Comparison of ENCODE assay signal across 9 mouse cellular contexts in the genomic region with DNA sequence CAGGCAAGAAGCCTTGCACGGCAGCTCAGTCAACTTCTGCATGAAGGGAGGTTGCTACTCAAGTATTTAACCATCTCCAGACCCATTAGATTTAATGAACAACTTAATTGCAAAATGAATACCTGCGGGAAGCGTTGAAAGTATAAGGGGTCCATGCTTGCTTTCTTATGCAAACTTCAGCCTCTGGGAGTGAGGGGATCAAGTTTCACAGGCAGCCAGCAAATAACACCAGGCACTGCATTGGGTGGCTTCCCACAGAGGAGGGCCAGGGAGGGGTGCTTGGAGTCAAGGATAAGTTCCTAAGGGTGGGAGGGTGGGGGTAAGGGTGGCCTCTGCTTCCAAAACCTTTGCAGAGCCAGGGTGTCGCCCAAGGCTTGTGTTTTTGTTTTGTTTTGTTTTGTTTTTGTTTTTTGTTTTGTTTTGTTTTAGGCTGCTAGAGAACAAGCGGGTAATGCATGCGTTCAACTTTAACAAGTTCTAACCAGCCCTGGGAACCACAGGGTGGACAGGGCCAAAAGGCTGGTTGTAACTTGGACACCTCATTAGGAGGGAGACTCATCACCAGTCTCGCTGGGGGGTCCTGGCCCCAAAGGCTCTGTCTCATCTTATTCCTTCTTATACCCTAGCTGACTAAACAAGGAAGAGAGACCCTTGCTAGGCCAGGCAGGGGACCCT. TPM values are rescaled to one million over a fixed set of nuclear protein-coding genes. Genes with fewer than 3 reads are reported as not detected.
DNase-seq lines count a peak whose midpoint lies in the region; ATAC-seq and TF ChIP-seq lines count a peak whose summit lies in the region.
"Had no signal": no experiment of that assay in that cellular context is flagged by ENCODE, and none has a peak within 500 bp of the region (broad histone marks: within the 10 kb centered on the region; RNA-seq: fewer than 3 reads in every experiment).

No protein-coding gene starts in this region.

- H3K9ac ChIP-seq in lung, embryonic 14.5 days: no peak overlapping the region
- H3K9ac ChIP-seq in embryonic facial prominence, embryonic 12.5 days: peak overlapping the region; percentile 6; the same call in 1 of the 2 replicates
- H3K9ac ChIP-seq in midbrain, embryonic 16.5 days (ENCODE audit: low read depth, low read length): peak overlapping the region; percentile 28; the same call in 1 of the 2 replicates

- H3K27ac ChIP-seq in lung, embryonic 14.5 days (ENCODE audit: low read depth): peak overlapping the region; percentile 83
- H3K27ac ChIP-seq in embryonic facial prominence, embryonic 12.5 days: peak overlapping the region; percentile 78
- H3K27ac ChIP-seq in midbrain, embryonic 16.5 days (ENCODE audit: low read length): no peak overlapping the region

- no peaks in the 10 kb centered on the region for H3K36me3 ChIP-seq in lung, embryonic 14.5 days (ENCODE audit: insufficient read depth)
- no peaks in the 10 kb centered on the region for H3K36me3 ChIP-seq in embryonic facial prominence, embryonic 12.5 days
- no peaks in the 10 kb centered on the region for H3K36me3 ChIP-seq in midbrain, embryonic 16.5 days (ENCODE audit: control insufficient read depth, insufficient read depth, low read length)

- no peak for TF ChIP-seq CTCF in lung, embryonic 14.5 days (IDR thresholded peaks at IDR 0.05; ENCODE audit: low read depth)

- H3K27me3 ChIP-seq in lung, embryonic 14.5 days (ENCODE audit: insufficient read depth, low read length): no peaks in the 10 kb centered on the region
- H3K27me3 ChIP-seq in embryonic facial prominence, embryonic 12.5 days: no peaks in the 10 kb centered on the region
- no peaks in the 10 kb centered on the region for H3K27me3 ChIP-seq in midbrain, embryonic 16.5 days (ENCODE audit: control insufficient read depth, insufficient read depth, low read depth, low read length)

- peak; percentile 68 for ATAC-seq in lung, embryonic 14.5 days (ENCODE audit: insufficient read depth)
- 0 out of 2 replicates have a peak, but pooled peaks have one; percentile 29 for ATAC-seq in embryonic facial prominence, embryonic 12.5 days (ENCODE audit: insufficient number of reproducible peaks, insufficient read depth, low FRiP score, low TSS enrichment)
- ATAC-seq in midbrain, embryonic 16.5 days: peak; percentile 54
- no peak for ATAC-seq in CD4-positive, CD25-positive, alpha-beta regulatory T cell, adult 4 months

- 15% methylated on average over 7 of the region's 7 CpGs for WGBS in lung, embryonic 14.5 days
- 10% methylated on average over 7 of the region's 7 CpGs for WGBS in embryonic facial prominence, embryonic 12.5 days
- 14% methylated on average over 7 of the region's 7 CpGs for WGBS in midbrain, embryonic 16.5 days

- peak; percentile 66 for DNase-seq in lung, embryonic 14.5 days
- no peak for DNase-seq in lung, postnatal 10 days
- DNase-seq in forelimb bud, embryonic 11.5 days (ENCODE audit: low read depth, low spot score): peak; percentile 54
- DNase-seq in thymus, postnatal 0 days (ENCODE audit: low spot score): no peak
- DNase-seq: adrenal gland, postnatal 25 days; lung, adult 18-20 months had no signal

- H3K4me3 ChIP-seq in lung, embryonic 14.5 days (ENCODE audit: low read depth, low read length): no peak overlapping the region
- H3K4me3 ChIP-seq in embryonic facial prominence, embryonic 12.5 days: no peak overlapping the region
- H3K4me3 ChIP-seq in midbrain, embryonic 16.5 days (ENCODE audit: low read depth, low read length): no peak overlapping the region

- H3K4me1 ChIP-seq in lung, embryonic 14.5 days (ENCODE audit: insufficient read depth): peaks cover 41% of the 10 kb centered on the region
- H3K4me1 ChIP-seq in embryonic facial prominence, embryonic 12.5 days: peaks cover 48% of the 10 kb centered on the region
- peaks cover 15% of the 10 kb centered on the region for H3K4me1 ChIP-seq in midbrain, embryonic 16.5 days (ENCODE audit: control insufficient read depth, insufficient read depth, low read length)

- H3K4me2 ChIP-seq in lung, embryonic 14.5 days: peak overlapping the region; percentile 38
- peak overlapping the region; percentile 31; the same call in 1 of the 2 replicates for H3K4me2 ChIP-seq in embryonic facial prominence, embryonic 12.5 days (replicated peaks)
- no peak overlapping the region for H3K4me2 ChIP-seq in midbrain, embryonic 16.5 days (ENCODE audit: low read length)

- H3K9me3 ChIP-seq in lung, embryonic 14.5 days (ENCODE audit: low read depth, low read length): no peaks in the 10 kb centered on the region
- no peaks in the 10 kb centered on the region for H3K9me3 ChIP-seq in embryonic facial prominence, embryonic 12.5 days
- no peaks in the 10 kb centered on the region for H3K9me3 ChIP-seq in midbrain, embryonic 16.5 days (replicated peaks; ENCODE audit: control insufficient read depth, low read length, poor library complexity, severe bottlenecking)

RNA-seq across cellular contexts. Expression of gene Rfx8, which starts 20.1 kb away (rescaled TPM):
- polyA plus RNA-seq in lung, embryonic 14.5 days (2014; fragmentation: Nextera tagmentation; extraction: Ambion mirVana): 0.24 and 0.27 TPM in 2 replicates
- 3.0 and 3.3 TPM in 2 replicates for polyA plus RNA-seq in embryonic facial prominence, embryonic 12.5 days (2016; fragmentation: Nextera tagmentation; extraction: Ambion mirVana)
- 0.15 and 0.40 TPM in 2 replicates for polyA plus RNA-seq in midbrain, embryonic 16.5 days (2015; fragmentation: Nextera tagmentation; extraction: Ambion mirVana)
- polyA plus RNA-seq in thymus, postnatal 0 days (2015; fragmentation: Nextera tagmentation; extraction: Ambion mirVana): 0.12 and 0.31 TPM in 2 replicates
- polyA plus RNA-seq in CD4-positive, CD25-positive, alpha-beta regulatory T cell, adult 4 months (2017; shearing (Covaris generic)): not detected

RNA-seq across cellular contexts. Expression of gene Creg2, which starts 49.5 kb away (rescaled TPM):
- polyA plus RNA-seq in lung, embryonic 14.5 days (2014; fragmentation: Nextera tagmentation; extraction: Ambion mirVana): 0.05 TPM in 1 of 2 replicates, not detected in the other
- 0.26 and 0.29 TPM in 2 replicates for polyA plus RNA-seq in embryonic facial prominence, embryonic 12.5 days (2016; fragmentation: Nextera tagmentation; extraction: Ambion mirVana)
- polyA plus RNA-seq in midbrain, embryonic 16.5 days (2015; fragmentation: Nextera tagmentation; extraction: Ambion mirVana): 8.4 and 9.2 TPM in 2 replicates
- polyA plus RNA-seq in thymus, postnatal 0 days (2015; fragmentation: Nextera tagmentation; extraction: Ambion mirVana): 0.21 and 0.34 TPM in 2 replicates
- polyA plus RNA-seq in CD4-positive, CD25-positive, alpha-beta regulatory T cell, adult 4 months (2017; shearing (Covaris generic)): not detected

Comparison
In these comparisons a context has a peak if more than half of its experiments do, and no peak if none do; other contexts are left out.
1. DNase-seq: peak in lung, embryonic 14.5 days (single experiment) and forelimb bud, embryonic 11.5 days (single experiment); none in lung, postnatal 10 days (single experiment) and thymus, postnatal 0 days (single experiment).